Mouse (Mus musculus) hindbrain, embryonic 14.5 days (tissue): ENCODE measurements around the gene Adam11. TPM values are rescaled to one million over a fixed set of nuclear protein-coding genes. Genes with fewer than 3 reads are reported as not detected.
A peak's percentile ranks its signal among the peaks of the same experiment; 100 is the strongest.
"Not testable (repeated sequence)": the region's sequence is repeated elsewhere in the genome, so short reads cannot be mapped to it uniquely, and the experiment has no call there.

ENCODE experiments used
- ATAC-seq: fragments of 200-750 bp; cut with Nextera tagmentation; 2 replicates; pipeline ENCODE4 v1.8.0; 2017; ENCODE audit warnings: moderate number of reproducible peaks, mild to moderate bottlenecking, moderate TSS enrichment, moderate library complexity; ENCODE audit not compliant: low FRiP score
- DNase-seq: peaks from one replicate; pipeline ENCODE4 v3.0.0-alpha.2; 2015; ENCODE audit warnings: low spot score
- H3K27ac ChIP-seq: fragments of 300-500 bp; sonication (generic); 2 replicates; pipeline ENCODE4 v1.5.1; 2014; ENCODE audit warnings: mild to moderate bottlenecking, moderate library complexity
- H3K27me3 ChIP-seq: fragments of 300-500 bp; sonication (generic); 2 replicates; pipeline ENCODE4 v1.6.1; 2014; ENCODE audit warnings: mild to moderate bottlenecking, low read length, mixed read lengths; ENCODE audit not compliant: control insufficient read depth, insufficient read depth
- H3K36me3 ChIP-seq: fragments of 300-500 bp; sonication (generic); replicated peaks from 2 replicates; pipeline ENCODE4 v1.6.1; 2014; ENCODE audit not compliant: control insufficient read depth, insufficient read depth
- H3K4me1 ChIP-seq: fragments of 300-500 bp; sonication (generic); replicated peaks from 2 replicates; pipeline ENCODE4 v1.6.1; 2014; ENCODE audit warnings: antibody characterized with exemption, low read length, mixed read lengths; ENCODE audit not compliant: control insufficient read depth, insufficient read depth
- H3K4me2 ChIP-seq: fragments of 300-500 bp; sonication (generic); replicated peaks from 2 replicates; pipeline ENCODE4 v1.6.1; 2014; ENCODE audit warnings: mild to moderate bottlenecking, moderate library complexity
- H3K4me3 ChIP-seq: fragments of 300-500 bp; sonication (generic); replicated peaks from 2 replicates; pipeline ENCODE4 v1.5.1; 2014; ENCODE audit warnings: mild to moderate bottlenecking, low read length
- H3K9ac ChIP-seq: fragments of 300-500 bp; sonication (generic); 2 replicates; pipeline ENCODE4 v1.6.1; 2014
- H3K9me3 ChIP-seq: fragments of 300-500 bp; sonication (generic); 2 replicates; pipeline ENCODE4 v1.6.1; 2016; ENCODE audit warnings: low read length; ENCODE audit not compliant: control insufficient read depth
- WGBS: fragments of 180-500 bp; shearing (Covaris S2); extraction: QIAGEN DNeasy Blood & Tissue Kit; methylation state at CpG from one replicate; pipeline ENCODE4 v1.1.7; 2014; 5-methylcytosine and 5-hydroxymethylcytosine counted together
- polyA plus RNA-seq: library from polyadenylated mRNA; unstranded; fragments of >200 nt; fragmentation: Nextera tagmentation; extraction: Ambion mirVana; gene quantifications from 2 replicates; pipeline ENCODE4 v1.2.1, GENCODE M21; 2014

Adam11 gene
- 19.2 and 24.1 TPM in 2 replicates for polyA plus RNA-seq

DNA sequence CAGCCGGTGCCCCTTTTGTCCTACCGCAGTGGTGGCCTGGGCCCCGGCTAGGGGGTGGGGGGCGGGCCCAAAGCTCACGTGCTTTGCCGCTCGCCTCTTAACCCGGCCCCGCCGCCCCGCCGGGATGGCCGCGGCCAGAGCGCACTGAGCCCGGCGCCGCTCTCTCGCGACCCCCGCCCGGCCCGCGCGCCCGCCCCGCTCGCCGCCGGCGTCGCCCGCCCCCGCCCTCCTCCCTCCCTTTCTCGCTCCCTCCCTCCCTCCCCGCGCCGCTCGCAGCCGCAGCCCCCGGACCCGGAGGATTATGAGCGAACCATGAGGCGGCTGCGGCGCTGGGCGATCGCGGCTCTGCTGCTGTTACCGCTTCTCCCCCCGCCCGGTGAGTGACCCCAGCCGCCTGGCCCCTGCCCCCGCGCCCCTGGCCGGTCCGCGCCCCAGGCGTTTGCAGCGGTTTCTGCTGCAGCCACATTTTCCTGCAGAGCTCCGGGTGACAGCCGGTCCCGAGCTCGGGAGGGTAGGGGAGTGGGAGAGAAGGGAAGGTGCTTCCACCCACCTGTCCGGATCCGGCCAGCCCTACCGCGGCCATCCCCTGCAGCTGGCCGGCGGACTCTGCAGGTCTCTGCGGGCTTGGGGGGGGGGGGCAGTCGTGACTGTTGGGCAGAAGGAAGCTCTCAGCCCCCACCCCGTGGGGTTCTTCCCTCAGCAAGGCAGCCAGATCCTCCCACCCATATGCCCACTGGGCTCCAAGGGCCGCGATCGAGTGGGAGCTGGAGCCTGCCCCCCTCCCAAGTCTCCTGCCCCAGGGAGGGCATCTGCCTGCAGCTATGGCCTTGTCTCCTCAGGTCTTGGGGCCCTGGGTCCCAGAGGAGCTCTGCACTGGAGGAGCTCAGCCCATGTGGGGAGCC is at the start of gene Adam11:
Gene Adam11 (plus strand): TSS at position 131 of the 902 bp plus-strand sequence.
- H3K27ac ChIP-seq = peak within 1 kb of the TSS; percentile 66
- peak within 1 kb of the TSS; percentile 77 for H3K4me3 ChIP-seq
- H3K9me3 ChIP-seq = no peaks in the 10 kb centered on the region
- H3K9ac ChIP-seq = peak within 1 kb of the TSS; percentile 91
- H3K36me3 ChIP-seq = no peaks in the 10 kb centered on the region
- DNase-seq = no peak
- no peaks in the 10 kb centered on the region for H3K27me3 ChIP-seq
- H3K4me1 ChIP-seq = peaks cover 14% of the 10 kb centered on the region
- H3K4me2 ChIP-seq = peak within 1 kb of the TSS; percentile 94
- WGBS = under 1% methylated on average over 51 of the region's 76 CpGs
- peak; percentile 47; the same call in 1 of the 2 replicates for ATAC-seq

DNA sequence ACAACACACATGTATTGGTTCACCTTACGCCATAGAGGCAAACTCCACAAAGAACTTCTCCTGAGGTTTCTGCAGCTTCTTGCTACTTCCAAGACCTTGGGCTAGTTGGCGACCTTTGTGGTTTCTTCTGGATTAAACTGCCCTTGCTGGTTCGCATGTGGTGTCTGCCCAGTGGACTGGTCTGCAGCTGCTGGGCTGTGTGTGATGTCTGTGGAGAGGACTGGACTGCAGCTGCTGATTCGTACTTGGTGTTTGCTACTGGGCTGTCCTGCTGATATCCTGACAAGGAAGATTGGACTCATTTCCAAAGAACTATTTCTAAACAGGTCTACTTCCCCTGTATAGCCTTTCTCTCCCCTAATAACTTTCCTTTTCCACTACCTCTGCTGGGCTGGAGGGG is 48.8 kb upstream of the Adam11 start:
- H3K4me2 ChIP-seq = no peak overlapping the region
- H3K4me1 ChIP-seq = no peaks in the 10 kb centered on the region
- DNase-seq (no peak), ATAC-seq (no peak)
- 0 out of 2 replicates have a peak, but pooled peaks cover 1% of the 10 kb centered on the region for H3K9me3 ChIP-seq
- no peaks in the 10 kb centered on the region for H3K36me3 ChIP-seq
- H3K27ac ChIP-seq = no peak overlapping the region
- H3K4me3 ChIP-seq = no peak overlapping the region
- WGBS = 95% methylated on average over 4 of the region's 4 CpGs
- H3K9ac ChIP-seq = no peak overlapping the region
- H3K27me3 ChIP-seq = no peaks in the 10 kb centered on the region

DNA sequence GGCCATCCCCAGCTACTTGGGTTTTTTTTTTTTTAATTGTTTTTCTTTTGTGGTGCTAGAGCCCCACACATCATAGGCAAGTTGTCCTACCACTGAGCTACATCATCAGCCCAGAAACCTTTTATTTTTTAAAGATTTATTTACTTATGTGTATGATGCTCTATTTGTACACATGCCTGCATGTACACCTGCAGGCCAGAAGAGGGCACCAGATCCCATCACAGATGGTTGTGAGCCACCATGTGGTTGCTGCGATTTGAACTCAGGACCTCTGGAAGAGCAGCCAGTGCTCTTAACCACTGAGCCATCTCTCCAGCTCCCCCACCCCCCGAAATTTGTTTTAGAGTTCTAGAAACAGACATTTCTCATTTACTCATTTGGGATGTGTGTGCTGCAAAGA is 46.7 kb upstream of the Adam11 start:
- H3K9me3 ChIP-seq, H3K4me3 ChIP-seq, H3K27me3 ChIP-seq, H3K4me2 ChIP-seq, ATAC-seq, H3K9ac ChIP-seq, H3K36me3 ChIP-seq, H3K27ac ChIP-seq, DNase-seq, H3K4me1 ChIP-seq: not testable (repeated sequence)
- 90% methylated on average over 2 of the region's 2 CpGs for WGBS

DNA sequence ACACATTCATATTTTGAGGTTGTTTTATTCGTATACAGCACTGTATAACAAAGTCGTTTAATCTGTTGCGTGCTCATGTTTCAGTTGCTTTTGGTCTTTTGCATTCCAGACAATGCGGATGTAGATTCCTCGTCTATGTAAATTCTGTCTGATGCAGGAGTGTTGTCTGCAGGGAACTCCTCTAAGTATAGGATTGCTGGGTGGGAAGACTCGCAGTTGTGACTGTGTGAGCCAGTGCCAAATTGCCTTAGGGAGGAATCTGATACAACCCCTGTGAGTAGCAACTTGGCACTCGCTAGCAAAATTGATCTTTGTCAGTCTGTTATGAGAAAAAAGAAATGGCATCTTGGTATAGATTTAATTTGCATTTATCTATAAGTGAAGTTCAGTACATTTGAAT is 45.1 kb upstream of the Adam11 start:
- no peaks in the 10 kb centered on the region for H3K27me3 ChIP-seq
- 79% methylated on average over 7 of the region's 7 CpGs for WGBS
- H3K9ac ChIP-seq = no peak overlapping the region
- no peak overlapping the region for H3K4me3 ChIP-seq
- 0 out of 2 replicates have a peak, but pooled peaks cover 8% of the 10 kb centered on the region for H3K9me3 ChIP-seq
- no peaks in the 10 kb centered on the region for H3K4me1 ChIP-seq
- H3K4me2 ChIP-seq = no peak overlapping the region
- DNase-seq (no peak), ATAC-seq (no peak)
- H3K36me3 ChIP-seq = no peaks in the 10 kb centered on the region
- H3K27ac ChIP-seq = no peak overlapping the region

DNA sequence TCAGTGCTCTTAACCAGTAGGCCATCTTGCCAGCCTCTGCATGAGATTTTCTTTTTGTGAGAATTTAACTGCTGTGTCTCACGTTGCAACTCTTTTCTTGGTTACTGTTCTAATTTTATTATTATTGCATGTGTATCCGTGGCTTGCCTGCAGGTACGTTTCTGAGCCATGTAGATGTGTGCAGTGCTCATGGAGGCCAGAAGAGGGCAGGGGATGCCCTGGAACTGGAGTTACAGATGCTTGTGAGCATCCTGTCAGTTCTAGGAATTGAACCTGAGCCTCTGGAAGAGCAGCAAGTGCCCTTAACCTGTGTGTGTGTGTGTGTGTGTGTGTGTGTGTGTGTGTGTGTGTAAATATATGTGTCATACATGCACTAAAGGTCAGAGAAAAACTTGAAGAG is 35.7 kb upstream of the Adam11 start:
- H3K4me1 ChIP-seq = no peaks in the 10 kb centered on the region
- H3K27ac ChIP-seq = no peak overlapping the region
- H3K4me3 ChIP-seq = no peak overlapping the region
- H3K4me2 ChIP-seq = no peak overlapping the region
- no peaks in the 10 kb centered on the region for H3K27me3 ChIP-seq
- no peaks in the 10 kb centered on the region for H3K9me3 ChIP-seq
- 38% methylated on average over 3 of the region's 3 CpGs for WGBS
- DNase-seq = no peak
- no peaks in the 10 kb centered on the region for H3K36me3 ChIP-seq
- no peak overlapping the region for H3K9ac ChIP-seq
- no peak for ATAC-seq

DNA sequence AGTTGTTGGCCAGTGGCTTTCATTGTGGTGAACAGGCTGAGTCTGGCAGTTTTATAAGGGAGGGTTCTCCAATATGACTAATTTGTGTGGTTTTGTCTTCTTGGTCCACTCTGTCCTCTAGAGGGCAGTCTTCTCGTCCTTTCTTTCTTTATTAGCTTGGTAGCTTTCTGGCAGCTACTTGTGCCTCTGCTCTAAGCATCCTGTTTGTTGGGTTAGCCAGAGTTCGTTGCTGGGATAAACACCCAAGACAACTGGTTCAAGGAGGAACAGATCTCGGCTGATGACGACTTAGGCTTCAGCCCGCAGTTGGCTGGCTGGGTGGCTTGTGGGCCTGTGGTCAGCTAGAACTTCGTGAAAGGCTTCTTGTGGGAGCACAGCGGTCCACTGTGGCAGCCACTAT is 32.6 kb upstream of the Adam11 start:
- DNase-seq (peak; percentile 73), ATAC-seq (no peak)
- Histone ChIP-seq H3K27ac (no peak overlapping the region), H3K4me3 (no peak overlapping the region), H3K4me1 (no peaks in the 10 kb centered on the region), H3K9ac (no peak overlapping the region), H3K4me2 (no peak overlapping the region), H3K36me3 (no peaks in the 10 kb centered on the region), H3K9me3 (no peaks in the 10 kb centered on the region), H3K27me3 (no peaks in the 10 kb centered on the region)
- WGBS = 38% methylated on average over 7 of the region's 7 CpGs

DNA sequence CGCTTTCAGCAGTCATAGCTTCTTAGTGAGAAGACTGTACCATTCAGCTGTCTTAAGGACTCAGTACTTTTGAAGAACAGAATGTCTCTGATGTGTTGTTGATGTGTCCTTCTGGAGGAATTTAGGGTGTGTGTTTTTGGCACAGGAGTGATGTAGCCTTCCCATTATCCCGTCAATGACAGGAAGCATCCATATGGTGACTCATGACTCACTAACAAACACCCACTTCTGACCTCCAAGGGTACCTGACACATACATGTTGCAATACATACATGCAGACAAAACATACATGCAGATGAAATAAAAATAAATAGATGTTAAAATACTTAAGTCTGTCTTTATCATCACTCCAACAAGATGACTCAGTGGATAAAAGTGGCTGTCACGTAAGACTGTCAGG is 31.4 kb upstream of the Adam11 start:
- Histone ChIP-seq H3K27ac (no peak overlapping the region), H3K4me1 (no peaks in the 10 kb centered on the region), H3K4me2 (no peak overlapping the region), H3K4me3 (no peak overlapping the region), H3K27me3 (no peaks in the 10 kb centered on the region), H3K9ac (no peak overlapping the region), H3K9me3 (no peaks in the 10 kb centered on the region), H3K36me3 (no peaks in the 10 kb centered on the region)
- ATAC-seq = no peak
- WGBS = 95% methylated on average over 3 of the region's 3 CpGs
- DNase-seq = no peak

DNA sequence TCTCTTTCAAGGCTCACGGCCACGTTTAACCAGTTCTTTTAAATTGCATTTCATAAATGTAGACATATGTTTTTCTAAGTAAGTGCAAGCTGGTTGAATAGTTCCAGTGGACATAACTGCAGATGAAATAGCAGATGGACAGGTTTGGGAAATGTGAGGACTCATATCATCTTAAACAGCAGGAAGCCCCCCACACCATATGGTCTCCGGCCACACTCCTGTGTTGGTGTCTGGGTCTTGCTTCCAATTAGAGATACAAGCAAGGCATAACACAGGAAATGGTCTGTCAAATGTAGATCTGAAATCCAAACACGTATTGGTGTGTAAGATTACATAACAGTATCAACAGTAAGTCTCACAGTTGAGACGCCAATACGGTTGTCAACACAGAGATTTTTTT is 29.9 kb upstream of the Adam11 start:
- H3K4me3 ChIP-seq = no peak overlapping the region
- no peaks in the 10 kb centered on the region for H3K36me3 ChIP-seq
- WGBS = 92% methylated on average over 6 of the region's 6 CpGs
- H3K9ac ChIP-seq = no peak overlapping the region
- no peak overlapping the region for H3K27ac ChIP-seq
- DNase-seq (no peak), ATAC-seq (no peak)
- no peaks in the 10 kb centered on the region for H3K4me1 ChIP-seq
- H3K27me3 ChIP-seq = no peaks in the 10 kb centered on the region
- no peaks in the 10 kb centered on the region for H3K9me3 ChIP-seq
- H3K4me2 ChIP-seq = no peak overlapping the region

DNA sequence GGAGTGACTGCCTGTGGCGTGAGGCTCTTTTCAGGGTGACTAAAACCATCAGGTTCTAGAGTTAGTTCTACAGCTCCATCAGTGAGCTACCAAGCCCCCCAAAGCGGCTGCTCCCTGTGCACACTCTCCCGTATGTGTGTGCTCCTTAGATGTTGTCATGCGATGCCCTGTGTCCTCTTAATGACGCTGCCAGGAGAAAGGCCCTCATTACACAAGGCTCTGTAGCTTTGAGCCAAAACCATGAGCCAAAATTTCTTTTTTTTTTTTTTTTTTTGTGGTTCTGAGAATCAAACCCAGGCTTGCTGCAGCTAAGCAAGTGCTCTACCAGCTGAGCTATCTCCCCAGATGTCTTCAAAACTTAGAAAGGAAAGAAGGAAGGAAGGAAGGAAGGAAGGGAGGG is 28.1 kb upstream of the Adam11 start:
- ATAC-seq (no peak), DNase-seq (no peak)
- Histone ChIP-seq H3K4me3 (no peak overlapping the region), H3K9me3 (no peaks in the 10 kb centered on the region), H3K27me3 (no peaks in the 10 kb centered on the region; the same call in 1 of the 2 replicates), H3K9ac (no peak overlapping the region), H3K27ac (no peak overlapping the region), H3K4me1 (no peaks in the 10 kb centered on the region), H3K36me3 (no peaks in the 10 kb centered on the region), H3K4me2 (no peak overlapping the region)
- WGBS = 78% methylated on average over 5 of the region's 5 CpGs
